Mouse (Mus musculus): Measurements from ENCODE around the gene Armc9. TPM values are rescaled to one million over a fixed set of nuclear protein-coding genes. Genes with fewer than 3 reads are reported as not detected.

Gene Armc9
- polyA plus RNA-seq, 1 experiment from 2014 or later: 40.8 TPM

GRCm38 (mm10) chr1:86143165-86143564 lies 11.4 kb upstream of the Armc9 start:
- Histone ChIP-seq H3K27ac (ENCODE audit: low read length) (no peak overlapping the region), H3K36me3 (ENCODE audit: control insufficient read depth, insufficient read depth, low read length) (peaks cover 5% of the 10 kb centered on the region), H3K27me3 (ENCODE audit: control insufficient read depth, insufficient read depth, low read depth, low read length) (no peaks in the 10 kb centered on the region), H3K4me2 (ENCODE audit: low read length) (no peak overlapping the region), H3K4me3 (ENCODE audit: low read depth, low read length) (no peak overlapping the region), H3K9me3 (replicated peaks; ENCODE audit: control insufficient read depth, low read length, poor library complexity, severe bottlenecking) (no peaks in the 10 kb centered on the region), H3K4me1 (ENCODE audit: control insufficient read depth, insufficient read depth, low read length) (no peaks in the 10 kb centered on the region), H3K9ac (ENCODE audit: low read depth, low read length) (no peak overlapping the region)
- ATAC-seq: no peak
- WGBS: 82% methylated on average over 4 of the region's 4 CpGs

GRCm38 (mm10) chr1:86144001-86144944 lies 10.3 kb upstream of the Armc9 start:
- no peak for ATAC-seq
- 79% methylated on average over 21 of the region's 21 CpGs for WGBS
- Histone ChIP-seq H3K36me3 (ENCODE audit: control insufficient read depth, insufficient read depth, low read length) (peaks cover 2% of the 10 kb centered on the region), H3K4me3 (ENCODE audit: low read depth, low read length) (no peak overlapping the region), H3K4me1 (ENCODE audit: control insufficient read depth, insufficient read depth, low read length) (no peaks in the 10 kb centered on the region), H3K9me3 (replicated peaks; ENCODE audit: control insufficient read depth, low read length, poor library complexity, severe bottlenecking) (no peaks in the 10 kb centered on the region), H3K9ac (ENCODE audit: low read depth, low read length) (no peak overlapping the region), H3K27me3 (ENCODE audit: control insufficient read depth, insufficient read depth, low read depth, low read length) (no peaks in the 10 kb centered on the region), H3K4me2 (ENCODE audit: low read length) (no peak overlapping the region), H3K27ac (ENCODE audit: low read length) (no peak overlapping the region)

- ATAC-seq: no peak
- H3K9me3 ChIP-seq (replicated peaks; ENCODE audit: control insufficient read depth, low read length, poor library complexity, severe bottlenecking): no peaks in the 10 kb centered on the region
- H3K27me3 ChIP-seq (ENCODE audit: control insufficient read depth, insufficient read depth, low read depth, low read length): no peaks in the 10 kb centered on the region
- H3K4me1 ChIP-seq (ENCODE audit: control insufficient read depth, insufficient read depth, low read length): no peaks in the 10 kb centered on the region; the same call in 1 of the 2 replicates
- H3K9ac ChIP-seq (ENCODE audit: low read depth, low read length): no peak overlapping the region
- H3K27ac ChIP-seq (ENCODE audit: low read length): no peak overlapping the region
- no peaks in the 10 kb centered on the region; the same call in 1 of the 2 replicates for H3K36me3 ChIP-seq (ENCODE audit: control insufficient read depth, insufficient read depth, low read length)
- H3K4me3 ChIP-seq (ENCODE audit: low read depth, low read length): no peak overlapping the region
- no peak overlapping the region for H3K4me2 ChIP-seq (ENCODE audit: low read length)
- WGBS: 92% methylated on average over 5 of the region's 5 CpGs
Observed at GRCm38 (mm10) chr1:86146293-86146692, 8.3 kb upstream of the Armc9 start.

GRCm38 (mm10) chr1:86147557-86147956 lies 7.0 kb upstream of the Armc9 start:
- no peaks in the 10 kb centered on the region; the same call in 1 of the 2 replicates for H3K4me1 ChIP-seq (ENCODE audit: control insufficient read depth, insufficient read depth, low read length)
- H3K9ac ChIP-seq (ENCODE audit: low read depth, low read length): no peak overlapping the region
- H3K4me2 ChIP-seq (ENCODE audit: low read length): no peak overlapping the region
- whole genome bisulfite sequencing: 84% methylated on average over 5 of the region's 5 CpGs
- ATAC-seq: no peak
- H3K4me3 ChIP-seq (ENCODE audit: low read depth, low read length): no peak overlapping the region
- H3K36me3 ChIP-seq (ENCODE audit: control insufficient read depth, insufficient read depth, low read length): no peaks in the 10 kb centered on the region; the same call in 1 of the 2 replicates
- H3K9me3 ChIP-seq (replicated peaks; ENCODE audit: control insufficient read depth, low read length, poor library complexity, severe bottlenecking): no peaks in the 10 kb centered on the region
- H3K27ac ChIP-seq (ENCODE audit: low read length): no peak overlapping the region
- H3K27me3 ChIP-seq (ENCODE audit: control insufficient read depth, insufficient read depth, low read depth, low read length): no peaks in the 10 kb centered on the region

GRCm38 (mm10) chr1:86148161-86148560 lies 6.4 kb upstream of the Armc9 start:
- Histone ChIP-seq H3K36me3 (ENCODE audit: control insufficient read depth, insufficient read depth, low read length) (no peaks in the 10 kb centered on the region; the same call in 1 of the 2 replicates), H3K9me3 (replicated peaks; ENCODE audit: control insufficient read depth, low read length, poor library complexity, severe bottlenecking) (no peaks in the 10 kb centered on the region), H3K4me3 (ENCODE audit: low read depth, low read length) (no peak overlapping the region), H3K4me2 (ENCODE audit: low read length) (no peak overlapping the region), H3K9ac (ENCODE audit: low read depth, low read length) (no peak overlapping the region), H3K27me3 (ENCODE audit: control insufficient read depth, insufficient read depth, low read depth, low read length) (no peaks in the 10 kb centered on the region), H3K27ac (ENCODE audit: low read length) (no peak overlapping the region), H3K4me1 (ENCODE audit: control insufficient read depth, insufficient read depth, low read length) (no peaks in the 10 kb centered on the region; the same call in 1 of the 2 replicates)
- no peak for ATAC-seq
- WGBS: 78% methylated on average over 9 of the region's 9 CpGs

- no peak overlapping the region for H3K4me3 ChIP-seq (ENCODE audit: low read depth, low read length)
- no peaks in the 10 kb centered on the region for H3K27me3 ChIP-seq (ENCODE audit: control insufficient read depth, insufficient read depth, low read depth, low read length)
- no peak overlapping the region for H3K4me2 ChIP-seq (ENCODE audit: low read length)
- H3K9me3 ChIP-seq (replicated peaks; ENCODE audit: control insufficient read depth, low read length, poor library complexity, severe bottlenecking): no peaks in the 10 kb centered on the region
- H3K27ac ChIP-seq (ENCODE audit: low read length): no peak overlapping the region
- H3K36me3 ChIP-seq (ENCODE audit: control insufficient read depth, insufficient read depth, low read length): no peaks in the 10 kb centered on the region
- no peak for ATAC-seq
- peaks cover 14% of the 10 kb centered on the region for H3K4me1 ChIP-seq (ENCODE audit: control insufficient read depth, insufficient read depth, low read length)
- 86% methylated on average over 6 of the region's 6 CpGs for WGBS
- no peak overlapping the region for H3K9ac ChIP-seq (ENCODE audit: low read depth, low read length)
Observed at GRCm38 (mm10) chr1:86150929-86151328, 3.7 kb upstream of the Armc9 start.

- Histone ChIP-seq H3K4me2 (ENCODE audit: low read length) (no peak overlapping the region), H3K27ac (ENCODE audit: low read length) (no peak overlapping the region), H3K36me3 (ENCODE audit: control insufficient read depth, insufficient read depth, low read length) (no peaks in the 10 kb centered on the region), H3K27me3 (ENCODE audit: control insufficient read depth, insufficient read depth, low read depth, low read length) (no peaks in the 10 kb centered on the region), H3K9ac (ENCODE audit: low read depth, low read length) (no peak overlapping the region), H3K4me1 (ENCODE audit: control insufficient read depth, insufficient read depth, low read length) (peaks cover 14% of the 10 kb centered on the region), H3K9me3 (replicated peaks; ENCODE audit: control insufficient read depth, low read length, poor library complexity, severe bottlenecking) (no peaks in the 10 kb centered on the region), H3K4me3 (ENCODE audit: low read depth, low read length) (no peak overlapping the region)
- 86% methylated on average over 7 of the region's 7 CpGs for WGBS
- no peak for ATAC-seq
Observed at GRCm38 (mm10) chr1:86151376-86151775, 3.2 kb upstream of the Armc9 start.

DNA sequence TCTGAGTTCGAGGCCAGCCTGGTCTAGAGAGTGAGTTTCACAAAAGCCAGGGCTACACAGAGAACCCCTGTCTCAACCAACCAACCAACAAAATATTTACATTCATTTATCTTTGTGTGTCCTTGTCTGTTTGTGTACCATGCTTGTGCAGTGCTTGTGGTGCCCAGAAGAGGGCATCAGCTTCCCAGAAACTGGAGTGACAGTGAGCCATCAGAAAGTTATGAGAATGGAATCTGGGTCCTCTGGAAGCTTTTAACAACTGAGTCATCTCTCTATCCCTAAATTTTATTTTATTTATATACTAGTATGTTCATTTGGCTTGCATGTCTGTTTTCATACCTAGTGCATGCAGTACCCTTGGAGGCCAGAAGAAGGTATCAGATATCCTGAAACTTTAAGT lies 2.0 kb upstream of the Armc9 start:
- WGBS: 96% methylated on average over 1 of the region's 1 CpGs
- H3K36me3 ChIP-seq (ENCODE audit: control insufficient read depth, insufficient read depth, low read length): no peaks in the 10 kb centered on the region
- H3K4me3 ChIP-seq (ENCODE audit: low read depth, low read length): no peak overlapping the region
- no peak overlapping the region for H3K4me2 ChIP-seq (ENCODE audit: low read length)
- no peak overlapping the region for H3K9ac ChIP-seq (ENCODE audit: low read depth, low read length)
- H3K27ac ChIP-seq (ENCODE audit: low read length): no peak overlapping the region
- peaks cover 14% of the 10 kb centered on the region for H3K4me1 ChIP-seq (ENCODE audit: control insufficient read depth, insufficient read depth, low read length)
- H3K9me3 ChIP-seq (replicated peaks; ENCODE audit: control insufficient read depth, low read length, poor library complexity, severe bottlenecking): no peaks in the 10 kb centered on the region
- no peaks in the 10 kb centered on the region for H3K27me3 ChIP-seq (ENCODE audit: control insufficient read depth, insufficient read depth, low read depth, low read length)
- ATAC-seq: no peak

GRCm38 (mm10) chr1:86154824-86155164 lies 214 bp downstream of the Armc9 start:
- Histone ChIP-seq H3K4me3 (ENCODE audit: low read depth, low read length) (peak overlapping the region; percentile 77), H3K27ac (ENCODE audit: low read length) (peak overlapping the region; percentile 79)

More at GRCm38 (mm10) chr1:86154824-86155164, 214 bp downstream of the Armc9 start:
- Histone ChIP-seq H3K36me3 (ENCODE audit: control insufficient read depth, insufficient read depth, low read length) (no peaks in the 10 kb centered on the region), H3K4me2 (ENCODE audit: low read length) (peak overlapping the region; percentile 75), H3K27me3 (ENCODE audit: control insufficient read depth, insufficient read depth, low read depth, low read length) (no peaks in the 10 kb centered on the region), H3K9me3 (replicated peaks; ENCODE audit: control insufficient read depth, low read length, poor library complexity, severe bottlenecking) (no peaks in the 10 kb centered on the region), H3K4me1 (ENCODE audit: control insufficient read depth, insufficient read depth, low read length) (peaks cover 14% of the 10 kb centered on the region), H3K9ac (ENCODE audit: low read depth, low read length) (peak overlapping the region; percentile 84)
- under 1% methylated on average over 18 of the region's 18 CpGs for WGBS
- ATAC-seq: no peak
